Mouse (Mus musculus): ENCODE results near the gene Rftn2. TPM values are rescaled to one million over a fixed set of nuclear protein-coding genes. Genes with fewer than 3 reads are reported as not detected.

Rftn2 gene
- polyA plus RNA-seq, 1 experiment: 7.0 TPM

GRCm38 (mm10) chr1:55211081-55211480, 15.5 kb downstream of the Rftn2 start:
- Histone ChIP-seq H3K27ac (ENCODE audit: control insufficient read depth, insufficient read depth, low read depth, low read length) (no peak overlapping the region), H3K36me3 (ENCODE audit: control insufficient read depth, insufficient read depth, low read length) (no peaks in the 10 kb centered on the region), H3K27me3 (ENCODE audit: control insufficient read depth, insufficient read depth, low read length) (no peaks in the 10 kb centered on the region), H3K4me3 (ENCODE audit: control insufficient read depth, low read depth, low read length) (no peak overlapping the region), H3K4me1 (ENCODE audit: control insufficient read depth, insufficient read depth, low read length) (no peaks in the 10 kb centered on the region; the same call in 1 of the 2 replicates)
- TF ChIP-seq POLR2A (IDR thresholded peaks at IDR 0.05; ENCODE audit: control insufficient read depth, low read depth, low read length) (no peak), CTCF (IDR thresholded peaks at IDR 0.05; ENCODE audit: control insufficient read depth, insufficient read depth, insufficient replicate concordance, low read depth, low read length) (no peak)

GRCm38 (mm10) chr1:55210202-55210965, 16.2 kb downstream of the Rftn2 start:
- Histone ChIP-seq H3K36me3 (ENCODE audit: control insufficient read depth, insufficient read depth, low read length) (no peaks in the 10 kb centered on the region), H3K27me3 (ENCODE audit: control insufficient read depth, insufficient read depth, low read length) (no peaks in the 10 kb centered on the region), H3K27ac (ENCODE audit: control insufficient read depth, insufficient read depth, low read depth, low read length) (no peak overlapping the region), H3K4me1 (ENCODE audit: control insufficient read depth, insufficient read depth, low read length) (no peaks in the 10 kb centered on the region; the same call in 1 of the 2 replicates), H3K4me3 (ENCODE audit: control insufficient read depth, low read depth, low read length) (no peak overlapping the region)
- TF ChIP-seq CTCF (IDR thresholded peaks at IDR 0.05; ENCODE audit: control insufficient read depth, insufficient read depth, insufficient replicate concordance, low read depth, low read length): no peak
- no peak for TF ChIP-seq POLR2A (IDR thresholded peaks at IDR 0.05; ENCODE audit: control insufficient read depth, low read depth, low read length)

DNA sequence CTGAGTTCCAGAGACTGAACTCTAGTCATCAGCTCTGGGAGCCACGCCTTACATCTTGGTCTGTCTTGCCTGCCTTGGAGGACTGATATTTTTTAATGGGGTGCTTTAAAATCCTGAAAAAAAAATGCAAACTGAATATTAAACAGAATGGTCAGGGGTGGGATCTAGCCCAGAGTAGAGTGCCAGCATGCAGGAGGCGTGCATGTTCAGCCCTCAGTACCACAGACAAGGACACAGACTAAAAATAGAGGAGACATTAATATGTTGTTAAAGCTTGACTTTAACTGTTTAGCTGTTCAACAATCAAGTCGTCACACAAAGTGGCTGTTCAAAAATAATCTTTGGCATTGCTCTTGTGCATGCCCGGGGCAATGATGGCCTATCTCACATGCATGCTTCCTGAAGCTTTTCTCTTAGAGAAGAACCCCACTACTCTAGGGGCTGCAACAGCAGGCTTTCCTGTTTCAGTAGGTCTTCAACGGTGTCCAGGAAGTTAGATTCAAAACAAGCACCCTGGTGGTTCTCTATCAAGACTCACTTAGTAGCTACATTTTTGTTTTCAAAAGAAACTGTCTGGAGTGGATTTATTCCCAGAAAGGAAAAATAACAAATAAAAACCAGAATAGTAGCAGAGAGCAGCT, 18.0 kb downstream of the Rftn2 start:
- Histone ChIP-seq H3K27me3 (ENCODE audit: control insufficient read depth, insufficient read depth, low read length) (no peaks in the 10 kb centered on the region), H3K4me3 (ENCODE audit: control insufficient read depth, low read depth, low read length) (no peak overlapping the region), H3K4me1 (ENCODE audit: control insufficient read depth, insufficient read depth, low read length) (no peaks in the 10 kb centered on the region; the same call in 1 of the 2 replicates), H3K36me3 (ENCODE audit: control insufficient read depth, insufficient read depth, low read length) (no peaks in the 10 kb centered on the region; the same call in 1 of the 2 replicates), H3K27ac (ENCODE audit: control insufficient read depth, insufficient read depth, low read depth, low read length) (no peak overlapping the region)
- no peak for TF ChIP-seq POLR2A (IDR thresholded peaks at IDR 0.05; ENCODE audit: control insufficient read depth, low read depth, low read length)
- TF ChIP-seq CTCF (IDR thresholded peaks at IDR 0.05; ENCODE audit: control insufficient read depth, insufficient read depth, insufficient replicate concordance, low read depth, low read length): no peak

GRCm38 (mm10) chr1:55207561-55207960, 19.0 kb downstream of the Rftn2 start:
- no peak for TF ChIP-seq CTCF (IDR thresholded peaks at IDR 0.05; ENCODE audit: control insufficient read depth, insufficient read depth, insufficient replicate concordance, low read depth, low read length)
- no peak for TF ChIP-seq POLR2A (IDR thresholded peaks at IDR 0.05; ENCODE audit: control insufficient read depth, low read depth, low read length)
- no peaks in the 10 kb centered on the region; the same call in 1 of the 2 replicates for H3K4me1 ChIP-seq (ENCODE audit: control insufficient read depth, insufficient read depth, low read length)
- no peaks in the 10 kb centered on the region for H3K27me3 ChIP-seq (ENCODE audit: control insufficient read depth, insufficient read depth, low read length)
- no peaks in the 10 kb centered on the region; the same call in 1 of the 2 replicates for H3K36me3 ChIP-seq (ENCODE audit: control insufficient read depth, insufficient read depth, low read length)
- H3K4me3 ChIP-seq (ENCODE audit: control insufficient read depth, low read depth, low read length): no peak overlapping the region
- H3K27ac ChIP-seq (ENCODE audit: control insufficient read depth, insufficient read depth, low read depth, low read length): no peak overlapping the region

DNA sequence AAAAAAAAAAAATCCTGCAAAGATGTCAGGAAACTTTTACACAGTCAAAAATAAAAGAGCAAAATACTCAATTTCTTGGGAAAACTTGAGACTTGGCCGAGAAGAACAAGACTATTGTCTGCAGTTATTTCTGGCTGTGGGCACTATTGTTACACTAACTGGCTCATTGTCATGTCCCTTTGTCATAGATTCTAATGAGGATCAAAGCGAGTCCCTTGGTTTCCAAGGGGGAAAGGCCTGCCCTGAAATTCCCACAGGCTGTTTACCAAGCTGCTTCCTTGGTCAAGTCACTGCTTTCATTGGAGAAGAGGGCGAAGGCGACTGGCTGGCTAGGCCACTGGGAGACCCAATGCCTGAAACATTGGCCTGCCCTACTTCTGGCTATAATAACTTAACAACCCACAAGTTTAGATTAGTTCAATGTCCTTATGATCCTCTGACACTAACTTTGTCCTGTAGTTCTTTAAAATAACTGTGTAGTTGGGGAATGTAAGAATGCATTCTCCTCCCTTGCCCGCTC, 20.7 kb downstream of the Rftn2 start:
- H3K27me3 ChIP-seq (ENCODE audit: control insufficient read depth, insufficient read depth, low read length): no peaks in the 10 kb centered on the region
- TF ChIP-seq POLR2A (IDR thresholded peaks at IDR 0.05; ENCODE audit: control insufficient read depth, low read depth, low read length) (no peak), CTCF (IDR thresholded peaks at IDR 0.05; ENCODE audit: control insufficient read depth, insufficient read depth, insufficient replicate concordance, low read depth, low read length) (no peak)
- no peaks in the 10 kb centered on the region; the same call in 1 of the 2 replicates for H3K4me1 ChIP-seq (ENCODE audit: control insufficient read depth, insufficient read depth, low read length)
- H3K4me3 ChIP-seq (ENCODE audit: control insufficient read depth, low read depth, low read length): no peak overlapping the region
- H3K36me3 ChIP-seq (ENCODE audit: control insufficient read depth, insufficient read depth, low read length): no peaks in the 10 kb centered on the region; the same call in 1 of the 2 replicates
- no peak overlapping the region for H3K27ac ChIP-seq (ENCODE audit: control insufficient read depth, insufficient read depth, low read depth, low read length)

GRCm38 (mm10) chr1:55201850-55202752, 24.5 kb downstream of the Rftn2 start:
- Histone ChIP-seq H3K4me1 (ENCODE audit: control insufficient read depth, insufficient read depth, low read length) (no peaks in the 10 kb centered on the region), H3K4me3 (ENCODE audit: control insufficient read depth, low read depth, low read length) (no peak overlapping the region), H3K27ac (ENCODE audit: control insufficient read depth, insufficient read depth, low read depth, low read length) (peak overlapping the region; percentile 66), H3K27me3 (ENCODE audit: control insufficient read depth, insufficient read depth, low read length) (no peaks in the 10 kb centered on the region), H3K36me3 (ENCODE audit: control insufficient read depth, insufficient read depth, low read length) (no peaks in the 10 kb centered on the region; the same call in 1 of the 2 replicates)
- no peak for TF ChIP-seq CTCF (IDR thresholded peaks at IDR 0.05; ENCODE audit: control insufficient read depth, insufficient read depth, insufficient replicate concordance, low read depth, low read length)
- TF ChIP-seq POLR2A (IDR thresholded peaks at IDR 0.05; ENCODE audit: control insufficient read depth, low read depth, low read length): no peak
